7 mouse cellular contexts compared by ENCODE assay signal in the genomic region with DNA sequence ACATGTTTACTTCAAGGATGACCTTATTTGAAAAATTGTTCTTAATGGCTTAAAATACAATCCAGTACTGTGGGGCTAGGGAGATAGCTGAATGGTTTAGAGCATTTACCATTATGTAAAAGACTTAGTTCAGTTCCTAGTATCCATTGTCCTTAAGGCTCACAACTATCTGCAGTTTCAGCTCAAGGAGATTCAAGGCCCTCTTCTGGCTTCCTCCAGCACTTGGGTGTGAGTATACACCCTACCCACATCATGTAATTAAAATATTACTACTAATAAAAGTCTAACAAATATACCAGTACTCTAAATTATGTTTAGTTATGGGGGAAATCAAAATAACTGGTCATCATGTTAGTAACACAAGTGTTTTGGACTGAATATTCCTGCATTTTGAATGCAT. TPM values are rescaled to one million over a fixed set of nuclear protein-coding genes. Genes with fewer than 3 reads are reported as not detected.
DNase-seq lines count a peak whose midpoint lies in the region; ATAC-seq and TF ChIP-seq lines count a peak whose summit lies in the region.

No protein-coding gene starts in this region.

- H3K4me2 ChIP-seq in neural tube, embryonic 11.5 days (ENCODE audit: low read depth), result peak overlapping the region; percentile 70
- peak overlapping the region; percentile 50; the same call in 1 of the 2 replicates for H3K4me2 ChIP-seq in forebrain, embryonic 11.5 days (ENCODE audit: low read depth, low read length, severe bottlenecking)
- peak overlapping the region; percentile 82 for H3K4me2 ChIP-seq in liver, embryonic 12.5 days

- no peaks in the 10 kb centered on the region for H3K4me1 ChIP-seq in neural tube, embryonic 11.5 days (ENCODE audit: control insufficient read depth, insufficient read depth, low read length)
- 0 out of 2 replicates have a peak, but pooled peaks cover 1% of the 10 kb centered on the region for H3K4me1 ChIP-seq in forebrain, embryonic 11.5 days (replicated peaks; ENCODE audit: control insufficient read depth, insufficient read depth, low read length)
- peaks cover 18% of the 10 kb centered on the region for H3K4me1 ChIP-seq in liver, embryonic 12.5 days
- H3K4me1 ChIP-seq in cerebellum, adult 2 months (ENCODE audit: control insufficient read depth, insufficient read depth, low read length), result no peaks in the 10 kb centered on the region; the same call in 1 of the 2 replicates

- 0 out of 2 replicates have a peak, but pooled peaks cover 3% of the 10 kb centered on the region for H3K36me3 ChIP-seq in neural tube, embryonic 11.5 days (ENCODE audit: control insufficient read depth, insufficient read depth, low read length)
- H3K36me3 ChIP-seq in forebrain, embryonic 11.5 days (ENCODE audit: control insufficient read depth, insufficient read depth, low read length), result no peaks in the 10 kb centered on the region; the same call in 1 of the 2 replicates
- peaks cover 30% of the 10 kb centered on the region for H3K36me3 ChIP-seq in liver, embryonic 12.5 days

- H3K27me3 ChIP-seq in neural tube, embryonic 11.5 days (ENCODE audit: control insufficient read depth, insufficient read depth, low read length), result no peaks in the 10 kb centered on the region
- no peaks in the 10 kb centered on the region for H3K27me3 ChIP-seq in forebrain, embryonic 11.5 days (ENCODE audit: control insufficient read depth, insufficient read depth, low read length)
- no peaks in the 10 kb centered on the region for H3K27me3 ChIP-seq in liver, embryonic 12.5 days (replicated peaks)
- H3K27me3 ChIP-seq in cerebellum, adult 2 months (ENCODE audit: control insufficient read depth, insufficient read depth, low read length), result no peaks in the 10 kb centered on the region

- ATAC-seq in neural tube, embryonic 11.5 days (ENCODE audit: insufficient read depth, low FRiP score, low TSS enrichment), result no peak
- ATAC-seq in forebrain, embryonic 11.5 days (replicated peaks; ENCODE audit: low FRiP score), result no peak
- ATAC-seq in liver, embryonic 12.5 days, result no peak

- no peak for TF ChIP-seq CTCF in cerebellum, adult 2 months (IDR thresholded peaks at IDR 0.05; ENCODE audit: borderline replicate concordance, insufficient read depth, low read depth, low read length)

- TF ChIP-seq POLR2A in cerebellum, adult 2 months (IDR thresholded peaks at IDR 0.05; ENCODE audit: borderline replicate concordance, insufficient read depth, low read length), result no peak

- H3K27ac ChIP-seq in neural tube, embryonic 11.5 days (ENCODE audit: low read depth, low read length), result no peak overlapping the region
- no peak overlapping the region for H3K27ac ChIP-seq in forebrain, embryonic 11.5 days (ENCODE audit: low read depth, low read length)
- H3K27ac ChIP-seq in liver, embryonic 12.5 days, result no peak overlapping the region
- no peak overlapping the region for H3K27ac ChIP-seq in cerebellum, adult 2 months (ENCODE audit: insufficient read depth, low read length)

- H3K9ac ChIP-seq in neural tube, embryonic 11.5 days (ENCODE audit: low read length), result no peak overlapping the region
- no peak overlapping the region; the same call in 1 of the 2 replicates for H3K9ac ChIP-seq in forebrain, embryonic 11.5 days (ENCODE audit: low read length)
- peak overlapping the region; percentile 69; the same call in 1 of the 2 replicates for H3K9ac ChIP-seq in liver, embryonic 12.5 days

- no peak for DNase-seq in neural tube, embryonic 11.5 days (ENCODE audit: low spot score)
- no peak for DNase-seq in neural tube, embryonic 10.5 days (ENCODE audit: extremely low spot score, low spot score)
- DNase-seq in forebrain, embryonic 11.5 days (ENCODE audit: low spot score), result no peak
- DNase-seq in right cerebral cortex, postnatal 25 days, result no peak
- DNase-seq in cerebellum, adult 2 months, result no peak
- no peak for DNase-seq in layer of hippocampus, adult 9-11 months

- H3K4me3 ChIP-seq in neural tube, embryonic 11.5 days (ENCODE audit: low read depth, low read length), result peak overlapping the region; percentile 78
- peak overlapping the region; percentile 75 for H3K4me3 ChIP-seq in forebrain, embryonic 11.5 days (ENCODE audit: low read depth, low read length)
- peak overlapping the region; percentile 74 for H3K4me3 ChIP-seq in liver, embryonic 12.5 days
- no peak overlapping the region for H3K4me3 ChIP-seq in cerebellum, adult 2 months (replicated peaks; ENCODE audit: insufficient read depth, low read depth, low read length)

- H3K9me3 ChIP-seq in neural tube, embryonic 11.5 days (ENCODE audit: control insufficient read depth, low read length), result no peaks in the 10 kb centered on the region
- no peaks in the 10 kb centered on the region for H3K9me3 ChIP-seq in forebrain, embryonic 11.5 days (ENCODE audit: control insufficient read depth, low read length)
- no peaks in the 10 kb centered on the region for H3K9me3 ChIP-seq in liver, embryonic 12.5 days (replicated peaks)

RNA-seq across cellular contexts. Expression of gene Kdelc1, which starts 1.0 kb away (rescaled TPM):
- 59.1 and 60.3 TPM in 2 replicates for polyA plus RNA-seq in neural tube, embryonic 11.5 days (2014; fragmentation: Nextera tagmentation; extraction: Ambion mirVana)
- polyA plus RNA-seq in forebrain, embryonic 11.5 days (2014; fragmentation: Nextera tagmentation; extraction: Ambion mirVana), result 62.0 and 63.5 TPM in 2 replicates
- polyA plus RNA-seq in liver, embryonic 12.5 days (2016; fragmentation: Nextera tagmentation; extraction: Ambion mirVana), result 26.6 and 28.5 TPM in 2 replicates
- 14.6 and 15.3 TPM in 2 replicates for polyA plus RNA-seq in cerebellum, adult 2 months (2012; rRNA removed)

RNA-seq across cellular contexts. Expression of gene Bivm, which starts 1.2 kb away (rescaled TPM):
- 31.1 and 31.2 TPM in 2 replicates for polyA plus RNA-seq in neural tube, embryonic 11.5 days (2014; fragmentation: Nextera tagmentation; extraction: Ambion mirVana)
- polyA plus RNA-seq in forebrain, embryonic 11.5 days (2014; fragmentation: Nextera tagmentation; extraction: Ambion mirVana), result 27.6 and 32.1 TPM in 2 replicates
- 6.1 and 7.5 TPM in 2 replicates for polyA plus RNA-seq in liver, embryonic 12.5 days (2016; fragmentation: Nextera tagmentation; extraction: Ambion mirVana)
- polyA plus RNA-seq in cerebellum, adult 2 months (2012; rRNA removed), result 15.3 and 15.6 TPM in 2 replicates

RNA-seq across cellular contexts. Expression of gene Tex30, which starts 15.3 kb away (rescaled TPM):
- polyA plus RNA-seq in neural tube, embryonic 11.5 days (2014; fragmentation: Nextera tagmentation; extraction: Ambion mirVana), result 93.6 and 106 TPM in 2 replicates
- polyA plus RNA-seq in forebrain, embryonic 11.5 days (2014; fragmentation: Nextera tagmentation; extraction: Ambion mirVana), result 116 and 123 TPM in 2 replicates
- polyA plus RNA-seq in liver, embryonic 12.5 days (2016; fragmentation: Nextera tagmentation; extraction: Ambion mirVana), result 76.5 and 83.8 TPM in 2 replicates
- polyA plus RNA-seq in cerebellum, adult 2 months (2012; rRNA removed), result 10.7 and 11.3 TPM in 2 replicates

RNA-seq across cellular contexts. Expression of gene Ercc5, which starts 30.0 kb away (rescaled TPM):
- 38.7 and 39.5 TPM in 2 replicates for polyA plus RNA-seq in neural tube, embryonic 11.5 days (2014; fragmentation: Nextera tagmentation; extraction: Ambion mirVana)
- 36.0 and 40.9 TPM in 2 replicates for polyA plus RNA-seq in forebrain, embryonic 11.5 days (2014; fragmentation: Nextera tagmentation; extraction: Ambion mirVana)
- 10.6 and 11.1 TPM in 2 replicates for polyA plus RNA-seq in liver, embryonic 12.5 days (2016; fragmentation: Nextera tagmentation; extraction: Ambion mirVana)
- polyA plus RNA-seq in cerebellum, adult 2 months (2012; rRNA removed), result 19.8 and 20.4 TPM in 2 replicates

RNA-seq across cellular contexts. Expression of gene Gm8251, which starts 55.8 kb away (rescaled TPM):
- 0.16 and 0.18 TPM in 2 replicates for polyA plus RNA-seq in neural tube, embryonic 11.5 days (2014; fragmentation: Nextera tagmentation; extraction: Ambion mirVana)
- 0.28 TPM in 2 replicates for polyA plus RNA-seq in forebrain, embryonic 11.5 days (2014; fragmentation: Nextera tagmentation; extraction: Ambion mirVana)
- polyA plus RNA-seq in liver, embryonic 12.5 days (2016; fragmentation: Nextera tagmentation; extraction: Ambion mirVana), result 0.20 and 0.23 TPM in 2 replicates
- polyA plus RNA-seq in cerebellum, adult 2 months (2012; rRNA removed), result 0.02 and 0.05 TPM in 2 replicates
